Mouse (Mus musculus): ENCODE data around the gene Fam78a. TPM values are rescaled to one million over a fixed set of nuclear protein-coding genes. Genes with fewer than 3 reads are reported as not detected.

Fam78a gene
- total RNA-seq, 2 experiments from 2014 or later, result 3.6 to 6.0 TPM

- no peak overlapping the region for H3K4me3 ChIP-seq
- H3K27ac ChIP-seq, result no peak overlapping the region
- no peak for TF ChIP-seq CTCF (conservative IDR thresholded peaks at IDR 0.05)
- DNase-seq (ENCODE audit: low spot score in 2 of 2), result no peak
Observed at GRCm38 (mm10) chr2:32060228-32060805, 24.3 kb downstream of the Fam78a start.

GRCm38 (mm10) chr2:32059613-32060012, 25.0 kb downstream of the Fam78a start:
- no peak overlapping the region for H3K4me3 ChIP-seq
- DNase-seq (ENCODE audit: low spot score in 2 of 2), result no peak
- H3K27ac ChIP-seq, result no peak overlapping the region
- TF ChIP-seq CTCF (conservative IDR thresholded peaks at IDR 0.05), result no peak

GRCm38 (mm10) chr2:32058716-32059115, 25.9 kb downstream of the Fam78a start:
- H3K4me3 ChIP-seq, result no peak overlapping the region
- TF ChIP-seq CTCF (conservative IDR thresholded peaks at IDR 0.05), result no peak

GRCm38 (mm10) chr2:32058241-32058640, 26.4 kb downstream of the Fam78a start:
- no peak for DNase-seq (ENCODE audit: low spot score in 2 of 2)
- Histone ChIP-seq H3K27ac (no peak overlapping the region), H3K4me3 (no peak overlapping the region)
- TF ChIP-seq CTCF (conservative IDR thresholded peaks at IDR 0.05), result no peak

More at GRCm38 (mm10) chr2:32058716-32059115, 25.9 kb downstream of the Fam78a start:
- DNase-seq (ENCODE audit: low spot score in 2 of 2), result no peak
- no peak overlapping the region for H3K27ac ChIP-seq

- no peak for DNase-seq (ENCODE audit: low spot score in 2 of 2)
- TF ChIP-seq CTCF (conservative IDR thresholded peaks at IDR 0.05), result no peak
- Histone ChIP-seq H3K4me3 (no peak overlapping the region), H3K27ac (no peak overlapping the region)
Observed at GRCm38 (mm10) chr2:32057794-32058193, 26.9 kb downstream of the Fam78a start.

- Histone ChIP-seq H3K27ac (no peak overlapping the region), H3K4me3 (no peak overlapping the region)
- no peak for TF ChIP-seq CTCF (conservative IDR thresholded peaks at IDR 0.05)
- no peak for DNase-seq (ENCODE audit: low spot score in 2 of 2)
Observed at GRCm38 (mm10) chr2:32057360-32057759, 27.3 kb downstream of the Fam78a start.

- no peak for DNase-seq (ENCODE audit: low spot score in 2 of 2)
- TF ChIP-seq CTCF (conservative IDR thresholded peaks at IDR 0.05), result no peak
- Histone ChIP-seq H3K27ac (no peak overlapping the region), H3K4me3 (no peak overlapping the region)
Observed at GRCm38 (mm10) chr2:32056524-32056923, 28.1 kb downstream of the Fam78a start.

- no peak overlapping the region for H3K27ac ChIP-seq
- no peak overlapping the region for H3K4me3 ChIP-seq
- no peak for DNase-seq (ENCODE audit: low spot score in 2 of 2)
- no peak for TF ChIP-seq CTCF (conservative IDR thresholded peaks at IDR 0.05)
Observed at GRCm38 (mm10) chr2:32055357-32055965, 29.2 kb downstream of the Fam78a start.

GRCm38 (mm10) chr2:32052418-32052817, 32.2 kb downstream of the Fam78a start:
- no peak overlapping the region for H3K27ac ChIP-seq
- TF ChIP-seq CTCF (conservative IDR thresholded peaks at IDR 0.05), result no peak
- DNase-seq (ENCODE audit: low spot score in 2 of 2), result no peak

GRCm38 (mm10) chr2:32051791-32052190, 32.9 kb downstream of the Fam78a start:
- no peak overlapping the region for H3K27ac ChIP-seq
- TF ChIP-seq CTCF (conservative IDR thresholded peaks at IDR 0.05), result no peak
- H3K4me3 ChIP-seq, result no peak overlapping the region
- DNase-seq (ENCODE audit: low spot score in 2 of 2), result no peak

More at GRCm38 (mm10) chr2:32052418-32052817, 32.2 kb downstream of the Fam78a start:
- H3K4me3 ChIP-seq, result no peak overlapping the region

GRCm38 (mm10) chr2:32047323-32047722, 37.3 kb downstream of the Fam78a start:
- TF ChIP-seq CTCF (conservative IDR thresholded peaks at IDR 0.05), result no peak
- no peak overlapping the region for H3K4me3 ChIP-seq
- no peak overlapping the region for H3K27ac ChIP-seq
- DNase-seq (ENCODE audit: low spot score in 2 of 2), result no peak

GRCm38 (mm10) chr2:32046009-32046408, 38.6 kb downstream of the Fam78a start:
- no peak for DNase-seq (ENCODE audit: low spot score in 2 of 2)
- TF ChIP-seq CTCF (conservative IDR thresholded peaks at IDR 0.05), result no peak
- Histone ChIP-seq H3K27ac (no peak overlapping the region), H3K4me3 (no peak overlapping the region)

GRCm38 (mm10) chr2:32045375-32045774, 39.3 kb downstream of the Fam78a start:
- H3K4me3 ChIP-seq, result no peak overlapping the region
- H3K27ac ChIP-seq, result no peak overlapping the region
- no peak for TF ChIP-seq CTCF (conservative IDR thresholded peaks at IDR 0.05)
- DNase-seq (ENCODE audit: low spot score in 2 of 2), result no peak

GRCm38 (mm10) chr2:32043836-32044235, 40.8 kb downstream of the Fam78a start:
- no peak overlapping the region for H3K27ac ChIP-seq
- peak; percentile 47; the same call in 1 of the 2 replicates for TF ChIP-seq CTCF (conservative IDR thresholded peaks at IDR 0.05)
- no peak for DNase-seq (ENCODE audit: low spot score in 2 of 2)

More at GRCm38 (mm10) chr2:32043836-32044235, 40.8 kb downstream of the Fam78a start:
- H3K4me3 ChIP-seq, result no peak overlapping the region

Data from layer of hippocampus, adult 2 months (tissue).